Mouse (Mus musculus): ENCODE measurements around the gene Ncstn.

DNA sequence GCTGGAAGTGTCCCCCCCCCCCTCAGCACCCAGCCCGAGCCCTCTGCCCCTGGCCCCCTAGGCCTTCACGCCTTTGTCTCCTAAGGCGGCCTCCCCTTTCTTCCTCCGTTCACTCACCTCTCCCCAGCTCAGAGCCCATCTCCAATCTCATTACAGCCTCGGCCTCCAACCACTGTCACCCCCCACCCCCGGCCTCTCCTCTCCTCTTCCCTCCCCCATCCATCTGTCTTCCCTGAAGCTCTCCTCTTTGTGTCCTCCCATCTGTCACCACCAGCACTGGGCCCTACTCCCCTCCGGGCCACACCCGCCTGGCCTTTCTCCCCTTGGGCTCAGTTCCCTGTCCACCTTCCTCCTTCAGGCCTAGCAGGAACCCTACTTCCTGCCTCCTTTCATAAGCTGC, 21.4 kb downstream of the Ncstn start:
- TF ChIP-seq POLR2A (IDR thresholded peaks at IDR 0.05; ENCODE audit: control insufficient read depth, low read depth, low read length) (no peak), CTCF (IDR thresholded peaks at IDR 0.05; ENCODE audit: control insufficient read depth, insufficient read depth, insufficient replicate concordance, low read depth, low read length) (no peak)

All from testis, adult 2 months (tissue).